Mouse (Mus musculus): Measurements from ENCODE around the gene Cdk6.
"Not testable (repeated sequence)": the region's sequence is repeated elsewhere in the genome, so short reads cannot be mapped to it uniquely, and the experiment has no call there.

Gene Cdk6

DNA sequence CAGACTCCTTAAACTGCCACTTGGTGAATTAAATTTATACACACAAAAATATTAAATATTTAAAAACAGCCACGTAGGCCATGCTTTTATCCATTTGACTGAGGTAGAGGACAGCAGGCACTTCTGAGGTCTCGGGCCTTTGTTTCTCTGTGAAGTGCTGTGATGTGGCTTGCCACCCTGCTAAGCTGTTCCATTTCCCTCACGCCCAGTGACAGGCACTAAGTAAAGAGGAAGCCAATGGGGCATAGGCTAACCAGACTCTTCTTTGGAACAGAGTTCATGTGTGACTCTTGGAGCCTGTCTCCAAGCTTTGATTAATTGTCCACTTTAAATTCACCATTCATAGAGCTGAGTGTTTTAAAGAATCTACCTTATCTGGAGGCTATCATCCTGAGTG is 79.5 kb downstream of the Cdk6 start:
- no peak for DNase-seq (ENCODE audit: extremely low spot score, low read depth, low spot score)

- not testable (repeated sequence) for DNase-seq (ENCODE audit: extremely low spot score, low read depth, low spot score)
Measured at GRCm38 (mm10) chr5:3433131-3433700, 91.9 kb downstream of the Cdk6 start.

GRCm38 (mm10) chr5:3434105-3434504 is 92.8 kb downstream of the Cdk6 start:
- DNase-seq (ENCODE audit: extremely low spot score, low read depth, low spot score), result not testable (repeated sequence)

DNA sequence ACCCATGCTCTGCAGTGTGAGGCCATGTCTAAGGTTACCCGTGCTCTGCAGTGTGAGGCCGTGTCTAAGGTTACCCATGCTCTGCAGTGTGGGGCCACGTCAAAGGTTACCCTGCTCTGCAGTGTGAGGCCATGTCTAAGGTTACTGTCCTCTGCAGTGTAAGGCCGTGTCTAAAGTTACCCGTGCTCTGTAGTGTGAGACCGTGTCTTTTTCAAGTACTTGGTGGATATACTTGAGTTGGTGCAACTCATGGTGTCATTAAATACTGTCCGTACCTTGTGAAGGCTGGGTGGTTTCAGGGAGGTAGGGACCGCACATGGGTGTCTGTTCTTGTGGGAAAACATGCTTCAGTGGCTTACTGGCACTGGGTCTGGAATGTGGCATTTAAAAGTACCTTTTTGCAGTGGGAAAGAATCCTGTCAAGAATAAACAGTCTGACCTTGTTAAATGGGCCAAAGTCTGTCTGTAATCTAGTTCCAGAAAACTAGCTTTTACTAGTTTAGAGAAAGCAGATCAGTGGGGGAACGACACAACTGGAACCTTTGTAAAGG is 97.2 kb downstream of the Cdk6 start:
- DNase-seq (ENCODE audit: extremely low spot score, low read depth, low spot score), result not testable (repeated sequence)

DNA sequence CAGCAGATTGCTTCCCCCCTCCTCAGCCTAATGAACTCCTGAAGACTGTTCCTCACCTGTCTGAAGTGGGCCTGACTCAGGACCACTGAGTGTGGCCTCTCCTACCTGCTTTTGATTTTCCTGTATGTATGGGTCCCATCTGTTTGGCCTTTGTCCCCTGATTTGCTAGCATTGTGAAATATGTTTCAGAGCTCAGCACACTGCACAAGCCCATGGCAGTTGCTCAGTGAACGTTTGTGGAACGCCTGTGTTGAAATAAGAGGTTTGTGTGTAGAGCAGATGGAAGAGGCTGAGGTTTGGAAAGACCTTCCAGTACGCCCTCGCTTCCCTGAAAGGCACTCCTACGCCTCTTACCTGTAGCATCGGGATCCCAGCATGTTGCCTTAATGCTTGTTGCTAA is 98.1 kb downstream of the Cdk6 start:
- DNase-seq (ENCODE audit: extremely low spot score, low read depth, low spot score), result not testable (repeated sequence)

- not testable (repeated sequence) for DNase-seq (ENCODE audit: extremely low spot score, low read depth, low spot score)
Measured at GRCm38 (mm10) chr5:3442524-3442923, 101.2 kb downstream of the Cdk6 start.

GRCm38 (mm10) chr5:3451233-3451632 is 109.9 kb downstream of the Cdk6 start:
- DNase-seq (ENCODE audit: extremely low spot score, low read depth, low spot score), result not testable (repeated sequence)

DNA sequence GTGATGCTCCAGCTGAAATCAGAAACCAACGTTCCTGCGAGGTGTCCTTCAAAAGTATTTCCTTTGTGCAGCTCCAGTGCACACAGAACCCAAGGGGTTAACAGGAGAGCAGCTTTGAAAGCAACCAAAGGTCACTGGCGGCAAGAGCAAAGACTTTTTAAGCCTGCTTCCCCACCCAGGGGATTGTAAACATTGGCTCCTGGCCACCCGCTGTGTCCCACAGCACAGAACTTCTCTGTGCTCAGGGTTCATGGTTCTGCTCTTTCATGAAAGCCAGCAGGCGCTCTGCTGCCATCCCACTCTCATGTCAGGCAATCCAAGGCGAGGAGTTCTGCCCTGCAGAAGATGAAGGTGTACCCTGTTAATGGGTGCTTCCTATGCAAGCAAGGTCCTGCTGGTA is 112.7 kb downstream of the Cdk6 start:
- DNase-seq (ENCODE audit: extremely low spot score, low read depth, low spot score), result not testable (repeated sequence)

- DNase-seq (ENCODE audit: extremely low spot score, low read depth, low spot score), result no peak
Measured at GRCm38 (mm10) chr5:3460907-3461306, 119.6 kb downstream of the Cdk6 start.

DNA sequence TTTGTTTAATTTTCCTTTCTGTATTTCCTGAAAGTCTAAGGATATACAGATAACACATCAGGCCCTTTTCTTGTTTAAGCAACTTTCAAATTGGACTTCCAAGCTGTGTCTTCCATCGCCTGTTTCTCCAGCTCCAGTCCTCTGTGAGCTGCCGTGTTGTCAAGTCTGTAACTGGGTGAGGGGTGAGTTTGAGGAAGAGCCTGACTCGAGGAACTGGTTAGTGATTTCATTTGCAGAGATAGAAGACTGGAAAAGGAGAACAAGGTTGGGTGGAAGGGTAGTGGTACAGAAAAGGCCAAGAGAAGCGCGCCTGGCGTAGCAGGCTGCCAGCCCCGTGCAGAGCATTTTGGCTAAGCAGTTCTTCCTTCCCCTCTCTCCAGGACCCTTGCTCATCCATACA is 120.1 kb downstream of the Cdk6 start:
- no peak for DNase-seq (ENCODE audit: extremely low spot score, low read depth, low spot score)

DNA sequence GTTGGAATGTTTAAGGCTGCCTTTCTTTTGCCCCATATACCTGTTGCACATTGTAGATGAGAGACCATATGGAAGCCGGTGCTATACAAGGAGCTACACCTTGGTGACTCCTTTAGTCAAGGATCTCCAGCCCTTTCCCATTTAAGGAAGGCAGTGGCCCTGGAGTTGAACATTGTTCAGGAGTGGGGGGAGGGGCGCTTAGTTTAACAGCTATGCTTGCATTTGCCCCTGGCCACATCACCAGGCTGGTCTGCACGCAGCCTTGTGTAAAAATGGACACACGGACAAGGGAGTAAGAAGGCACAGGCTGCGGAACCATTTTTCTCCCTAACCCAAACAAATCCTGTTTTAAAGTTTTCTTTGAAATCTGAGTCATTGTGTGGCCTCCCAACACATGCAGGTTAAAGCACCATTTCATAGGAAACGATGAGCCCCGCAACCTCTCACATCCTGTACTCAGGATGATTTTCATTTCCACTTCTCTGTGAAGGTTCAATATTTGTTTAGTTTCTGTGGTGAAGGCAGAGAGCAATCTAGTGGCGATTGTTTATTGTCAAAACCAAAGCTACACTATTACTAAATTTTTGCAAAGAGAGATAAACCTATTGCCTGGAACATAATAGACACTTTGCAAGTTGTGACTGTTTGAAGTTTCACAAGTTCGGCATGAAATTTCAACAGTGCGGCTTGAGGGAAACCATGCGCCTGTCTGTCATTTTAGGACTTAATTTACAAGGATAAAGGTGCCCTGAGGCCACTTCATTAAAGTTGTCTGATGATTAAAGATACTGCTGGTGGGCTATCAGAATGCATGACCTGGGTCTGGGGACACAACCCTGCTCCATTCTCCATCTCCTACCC is 121.8 kb downstream of the Cdk6 start:
- DNase-seq (ENCODE audit: extremely low spot score, low read depth, low spot score), result no peak

GRCm38 (mm10) chr5:3463758-3464157 is 122.5 kb downstream of the Cdk6 start:
- no peak for DNase-seq (ENCODE audit: extremely low spot score, low read depth, low spot score)

- DNase-seq (ENCODE audit: extremely low spot score, low read depth, low spot score), result no peak
Measured at GRCm38 (mm10) chr5:3466069-3466877, 125.0 kb downstream of the Cdk6 start.

- DNase-seq (ENCODE audit: extremely low spot score, low read depth, low spot score), result no peak
Measured at GRCm38 (mm10) chr5:3470866-3471265, 129.6 kb downstream of the Cdk6 start.

DNA sequence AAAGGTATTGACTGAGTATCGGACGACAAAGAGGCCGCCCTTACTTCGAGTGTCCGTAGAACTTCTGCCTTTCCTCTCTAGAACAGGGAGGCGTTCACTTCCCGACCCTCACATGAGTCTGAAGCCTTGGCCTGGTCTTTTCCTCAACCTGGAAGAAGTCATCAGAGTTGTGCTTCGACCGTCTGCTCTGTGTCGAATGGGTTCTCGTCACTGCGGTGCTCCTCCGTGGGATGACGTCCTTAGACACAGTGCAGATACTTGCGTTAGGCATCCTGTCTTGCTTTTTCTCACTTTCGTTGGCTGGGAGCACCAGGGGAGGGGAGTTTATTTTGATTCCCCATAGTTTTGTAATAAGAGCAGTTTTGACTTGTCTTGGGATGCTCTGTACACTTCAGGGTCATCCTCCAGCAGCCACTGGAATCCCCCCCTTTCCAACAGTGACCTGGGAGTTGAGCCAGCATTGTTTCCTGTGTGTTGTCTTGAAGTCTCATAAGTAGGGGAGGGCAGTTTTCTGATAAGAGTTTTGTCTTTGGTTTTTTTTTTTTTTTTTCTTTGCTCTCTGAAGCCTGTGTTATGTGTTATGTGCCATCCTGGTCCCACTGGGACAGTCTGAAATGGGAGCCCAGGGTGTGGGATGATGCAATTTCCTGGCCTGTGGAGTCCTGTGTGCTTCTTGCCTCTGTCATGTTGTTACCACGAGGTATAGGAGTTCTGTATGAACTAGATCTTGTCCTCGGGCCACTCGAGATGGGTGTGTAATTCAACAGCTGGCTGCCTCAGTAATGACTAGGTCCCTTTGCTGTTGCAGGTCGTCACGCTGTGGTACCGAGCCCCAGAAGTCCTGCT is 131.2 kb downstream of the Cdk6 start:
- no peak for DNase-seq (ENCODE audit: extremely low spot score, low read depth, low spot score)

DNA sequence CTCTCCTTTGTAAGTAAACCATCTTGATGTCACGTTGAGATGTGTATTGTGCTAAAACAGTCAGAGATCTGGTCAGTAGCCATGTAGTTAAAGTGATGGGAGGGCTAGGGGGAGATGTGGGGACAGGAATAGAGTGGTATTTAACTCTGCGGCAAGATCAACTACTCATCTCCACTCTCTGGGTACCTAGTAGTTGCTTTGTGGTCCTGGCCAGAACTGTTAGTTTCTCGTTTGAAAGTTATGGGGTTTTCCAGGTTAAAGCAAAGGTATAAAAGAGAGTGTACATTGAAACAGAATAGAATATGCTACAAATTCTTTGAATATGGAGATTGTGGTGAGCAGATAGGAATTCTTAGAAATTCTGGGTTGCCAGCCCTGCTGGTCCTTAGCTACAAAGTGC is 136.4 kb downstream of the Cdk6 start:
- DNase-seq (ENCODE audit: extremely low spot score, low read depth, low spot score), result no peak

DNA sequence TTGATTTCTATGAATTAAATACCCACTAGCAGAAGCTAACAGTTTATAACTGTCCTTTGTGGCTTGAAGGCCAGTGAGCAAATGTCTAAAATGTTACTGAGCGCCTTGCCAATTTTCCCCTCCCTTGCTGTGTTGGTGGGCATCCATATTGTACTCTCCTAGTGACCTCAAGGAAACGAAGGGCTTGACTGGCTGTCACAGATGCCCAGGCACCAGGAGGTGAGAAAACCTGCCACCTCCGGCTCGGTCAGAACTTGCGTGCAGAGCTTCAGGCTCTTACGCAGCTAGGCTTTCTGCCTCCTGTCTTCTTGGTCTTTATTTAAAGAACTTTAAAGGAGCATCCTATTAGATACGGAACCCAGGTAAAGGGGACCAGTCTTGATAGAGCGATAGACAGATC is 136.9 kb downstream of the Cdk6 start:
- no peak for DNase-seq (ENCODE audit: extremely low spot score, low read depth, low spot score)

DNA sequence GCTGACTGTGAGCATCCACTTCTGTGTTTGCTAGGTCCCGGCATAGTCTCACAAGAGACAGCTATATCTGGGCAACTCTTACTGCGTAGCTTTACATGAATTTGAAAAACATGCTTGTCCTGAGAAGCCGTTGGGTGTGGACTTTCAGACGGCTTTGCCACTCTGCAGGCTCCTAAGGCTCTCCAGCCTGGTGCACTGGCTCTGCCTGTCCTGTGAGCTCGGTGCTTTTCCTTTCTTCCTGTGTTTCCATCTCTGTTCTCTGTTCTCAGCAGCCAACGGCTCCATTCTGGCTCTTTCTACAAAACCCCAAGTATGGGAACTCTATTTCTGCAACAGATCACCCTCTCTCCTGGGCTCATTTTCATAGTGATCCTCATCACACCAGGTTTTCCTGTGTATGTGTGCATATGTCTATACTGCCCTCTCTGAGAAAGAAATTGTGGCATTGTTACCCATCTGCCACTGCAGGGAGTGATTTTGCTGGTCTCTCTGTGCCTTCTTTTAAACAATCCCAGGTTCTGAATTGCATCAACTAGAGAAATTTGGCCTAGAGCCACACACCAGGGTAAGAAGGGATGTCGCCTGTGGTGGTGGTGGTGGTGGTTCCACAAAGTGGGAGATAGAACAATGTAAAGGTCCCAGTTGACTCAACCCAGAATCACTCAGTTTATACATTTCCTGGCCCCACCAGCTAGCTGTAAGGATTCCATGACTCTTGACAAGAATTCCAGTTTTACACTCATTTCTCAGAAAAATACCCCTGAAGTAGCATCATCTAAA is 137.9 kb downstream of the Cdk6 start:
- no peak for DNase-seq (ENCODE audit: extremely low spot score, low read depth, low spot score)

DNA sequence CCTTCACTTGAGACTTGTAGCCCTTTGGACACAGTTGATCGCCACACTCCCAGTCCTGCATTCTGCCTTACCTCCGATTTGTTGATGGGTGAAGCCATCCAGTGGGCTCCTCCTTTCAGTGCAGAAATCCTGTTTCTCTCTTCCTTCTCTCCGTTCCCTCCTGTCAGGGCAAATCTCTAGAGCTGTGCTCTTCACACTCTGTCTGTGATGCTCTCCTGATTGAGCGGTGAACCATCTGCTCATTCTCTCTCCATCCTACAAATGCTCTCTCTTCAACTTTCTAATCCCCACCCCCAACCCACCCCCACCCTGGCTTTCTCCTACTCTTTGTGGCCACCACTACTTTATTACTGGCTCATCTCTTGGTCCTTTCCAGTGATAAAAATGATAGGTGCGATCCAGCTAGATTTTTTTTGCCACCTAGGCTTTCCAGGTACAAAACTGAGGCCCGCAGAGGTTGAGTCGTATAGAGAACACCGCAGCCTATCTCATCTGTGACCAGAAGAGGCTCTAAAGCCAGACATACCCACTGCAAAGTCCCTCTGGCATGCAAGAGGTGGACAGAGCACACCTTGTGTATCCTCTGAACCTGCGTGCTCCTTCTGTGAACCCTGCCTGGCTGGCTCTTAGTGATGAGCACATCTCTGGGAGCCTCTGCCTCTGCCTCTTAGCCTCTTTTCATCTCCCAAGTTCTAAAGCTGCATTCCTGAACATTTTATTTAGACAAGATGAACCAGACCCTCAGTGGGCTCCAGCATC is 139.5 kb downstream of the Cdk6 start:
- DNase-seq (ENCODE audit: extremely low spot score, low read depth, low spot score), result no peak

Measured in hindlimb bud, embryonic 11.5 days (tissue).